Mouse (Mus musculus) adrenal gland, adult 18-20 months (tissue): Measurements from ENCODE around the gene Xlr5c. TPM values are rescaled to one million over a fixed set of nuclear protein-coding genes. Genes with fewer than 3 reads are reported as not detected.
"Not testable (repeated sequence)": the region's sequence is repeated elsewhere in the genome, so short reads cannot be mapped to it uniquely, and the experiment has no call there.

Source experiments
- DNase-seq, 2 experiments: peaks; one replicate each; pipeline ENCODE4 v3.0.0; 2021 to 2022; ENCODE audit warnings: low spot score in 2 of 2
- long read RNA-seq, 2 experiments: library from polyadenylated mRNA; stranded (forward); transcript quantifications; one replicate each; pipeline ENCODE4 v2.0.0; 2021
- total RNA-seq, 2 experiments: library from RNA; stranded (reverse); gene quantifications; 1 replicate in 1 of 2; 2 replicates in 1 of 2; pipeline ENCODE4 v1.2.3; 2021

Xlr5c gene
- total RNA-seq, result not detected
- long read RNA-seq, experiment 1, result 0 reads
- long read RNA-seq, experiment 2, result 0 reads

- DNase-seq, result not testable (repeated sequence)
Observed at GRCm38 (mm10) chrX:73292876-73293275, at the start of gene Xlr5c, which contains the start of gene Xlr5a. Gene Xlr5c (minus strand): TSS chrX:73292976. Gene Xlr5a (minus strand): TSS chrX:73292976.

DNA sequence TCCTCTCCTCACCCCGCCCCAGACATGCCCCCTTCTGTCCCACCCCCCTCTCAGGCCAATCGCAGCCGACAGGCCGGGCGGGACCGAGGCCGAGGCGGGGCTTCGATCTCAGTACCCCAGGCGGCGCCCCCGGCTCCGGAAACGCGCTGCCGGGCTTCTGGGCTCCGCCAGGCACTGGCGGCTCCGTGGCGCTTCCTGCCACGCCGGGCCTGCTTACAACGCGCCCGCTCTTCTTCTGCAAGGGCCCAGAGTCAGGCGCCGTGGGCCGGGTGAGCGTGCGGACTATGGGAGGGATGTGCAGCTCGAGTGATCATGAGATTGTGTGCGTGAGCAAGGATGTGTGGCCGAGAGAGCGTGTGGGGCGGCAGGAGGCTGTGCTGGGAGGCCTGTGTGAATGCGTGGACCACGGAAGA, 49.7 kb upstream of the Xlr5c start, which contains the start of gene Zfp275:
Zfp275 (plus strand) TSS at position 139 of the 413 bp plus-strand sequence.
- DNase-seq, result peak; percentile 73 to 75

GRCm38 (mm10) chrX:73342068-73342467, 49.3 kb upstream of the Xlr5c start:
- no peak for DNase-seq

DNA sequence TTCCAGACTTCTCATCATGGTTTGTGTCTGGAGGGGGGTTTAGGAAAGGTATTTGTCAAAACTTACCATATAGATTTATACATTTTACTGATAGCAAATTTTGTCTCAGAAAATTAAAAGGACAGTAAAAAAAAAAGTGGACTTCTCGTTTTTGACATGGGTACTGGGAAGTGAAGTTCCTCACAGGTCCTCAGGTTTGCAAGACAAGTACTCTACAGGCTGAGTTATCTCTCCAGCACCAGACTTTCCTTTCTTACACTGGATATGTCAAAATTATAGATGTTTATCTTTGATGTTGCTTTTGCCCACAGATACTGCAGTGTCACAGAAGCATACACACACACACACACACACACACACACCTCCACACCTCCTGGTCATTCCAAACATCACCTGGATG, 48.7 kb upstream of the Xlr5c start:
- DNase-seq, result no peak

- DNase-seq, result no peak
Observed at GRCm38 (mm10) chrX:73336740-73337139, 44.0 kb upstream of the Xlr5c start, which contains the start of gene Gm45015. Gene Gm45015 (minus strand): TSS chrX:73336840.

DNA sequence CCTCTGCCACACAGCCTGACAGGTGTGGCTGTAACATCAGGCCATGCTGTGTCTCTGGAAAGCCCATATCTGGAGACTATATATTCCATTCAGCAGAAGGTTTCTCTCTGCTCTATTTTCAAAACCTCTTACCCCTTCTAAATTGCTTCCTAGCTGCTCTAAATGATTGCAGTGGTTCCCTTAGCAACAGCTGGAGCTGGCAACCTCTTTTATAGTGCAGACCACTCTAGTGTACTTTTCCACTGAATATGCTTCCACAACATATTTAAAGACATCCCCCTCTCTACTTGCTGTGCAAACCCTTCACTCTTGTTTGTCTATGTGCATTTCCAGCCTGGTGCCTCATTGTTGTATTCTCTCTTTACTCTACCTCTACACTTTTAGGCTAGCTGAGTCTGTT, 40.8 kb upstream of the Xlr5c start:
- DNase-seq, result no peak

DNA sequence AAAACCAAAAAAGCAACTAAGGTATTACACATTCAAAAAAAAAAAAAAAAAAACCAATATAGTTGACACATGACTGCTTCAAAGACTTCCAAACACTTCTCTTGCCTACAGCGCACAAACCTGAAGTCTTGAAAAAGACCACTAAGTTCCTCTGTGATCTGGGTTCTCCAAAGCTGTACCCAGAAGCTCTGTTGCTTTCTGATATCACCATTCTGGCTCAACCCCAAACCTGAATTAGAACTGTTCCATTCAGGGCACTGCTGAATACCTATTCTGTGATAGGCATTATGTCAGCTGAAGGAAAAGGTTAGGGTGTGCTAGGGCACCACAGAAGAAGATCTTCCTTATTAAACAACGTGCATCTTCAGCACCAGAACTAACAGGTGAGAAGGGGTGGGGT, 34.4 kb upstream of the Xlr5c start:
- DNase-seq, result no peak

- DNase-seq, result no peak
Observed at GRCm38 (mm10) chrX:73321029-73321428, 28.3 kb upstream of the Xlr5c start.

- DNase-seq, result peak; percentile 7 to 24
Observed at GRCm38 (mm10) chrX:73312522-73312921, 19.7 kb upstream of the Xlr5c start.

GRCm38 (mm10) chrX:73295745-73296144, 3.0 kb upstream of the Xlr5c start:
- DNase-seq, result not testable (repeated sequence)

DNA sequence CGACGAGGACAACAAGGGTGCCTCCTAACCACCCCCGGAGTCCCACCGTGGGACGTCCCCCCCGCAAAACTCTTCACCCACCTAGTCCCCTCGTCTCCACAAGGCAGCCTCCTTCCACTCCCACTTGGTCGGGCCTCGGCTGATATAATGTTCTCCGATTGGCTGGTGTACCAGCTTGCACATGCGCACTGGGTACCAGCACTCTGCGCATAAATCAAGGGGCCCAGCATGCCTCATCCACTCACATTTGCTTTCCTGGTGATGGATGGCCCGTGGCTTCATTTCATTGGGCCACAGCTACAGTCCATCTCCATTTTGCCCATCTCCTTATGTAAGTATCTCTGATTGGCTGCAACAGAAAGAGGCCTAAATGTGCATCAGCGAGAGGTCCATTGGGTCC, 27.5 kb downstream of the Xlr5c start, which contains the start of gene Xlr3c:
Xlr3c (minus strand) TSS at position 121 of the 400 bp plus-strand sequence.
- not testable (repeated sequence) for DNase-seq

DNA sequence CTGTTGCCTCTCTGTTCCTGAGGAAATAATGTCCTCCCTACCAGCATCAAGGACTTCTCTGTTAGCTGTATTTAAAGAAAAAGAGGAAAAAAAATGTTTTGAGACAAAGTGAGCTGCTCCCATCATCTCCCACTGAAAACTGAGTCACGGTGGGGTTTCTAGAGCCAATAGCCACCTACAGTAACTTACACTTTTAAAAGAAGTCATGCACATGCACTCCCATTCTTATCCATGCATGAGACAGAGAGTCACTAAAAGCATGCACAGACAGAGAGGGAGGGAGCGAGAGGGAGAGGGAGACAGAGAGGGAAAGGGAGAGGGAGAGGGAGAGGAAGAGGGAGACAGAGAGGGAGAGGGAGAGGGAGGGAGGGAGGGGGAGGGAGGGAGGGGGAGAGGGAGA, 30.3 kb downstream of the Xlr5c start:
- DNase-seq, result not testable (repeated sequence)

- not testable (repeated sequence) for DNase-seq
Observed at GRCm38 (mm10) chrX:73242821-73243325, 49.9 kb downstream of the Xlr5c start, which contains the start of gene Xlr4c. Gene Xlr4c (minus strand): TSS chrX:73243130.

Other genes with a start within 250 kb of the Xlr5c start
- gene Pnma3, start 228.2 kb downstream of the Xlr5c start, total RNA-seq, result under 1 TPM; 0.19 to 0.20 TPM
- not detected for gene Xlr4a, start 210.5 kb downstream of the Xlr5c start, total RNA-seq
- gene Xlr3a, start 195.9 kb downstream of the Xlr5c start, total RNA-seq, result 1 to 10 TPM in 1 of 2 experiments, under 1 TPM in 1; 0.76 to 1.6 TPM
- not detected for gene Gm14685, start 175.9 kb downstream of the Xlr5c start, total RNA-seq
- not detected for gene Xlr5b, start 144.2 kb downstream of the Xlr5c start, total RNA-seq
- not detected for gene DXBay18, start 143.5 kb downstream of the Xlr5c start, total RNA-seq
- gene Spin2d, start 116.0 kb downstream of the Xlr5c start, total RNA-seq, result not detected
- 10 to 100 TPM in 1 of 2 experiments, 1 to 10 TPM in 1; 5.5 to 15.4 TPM for gene Xlr3b, start 100.8 kb downstream of the Xlr5c start, total RNA-seq
- gene Xlr4b, start 78.6 kb downstream of the Xlr5c start, total RNA-seq, result 1 to 10 TPM; 1.3 to 2.0 TPM
- gene F8a, start 64.7 kb downstream of the Xlr5c start, total RNA-seq, result 1 to 10 TPM; 6.7 to 9.8 TPM
- 1 to 10 TPM in 1 of 2 experiments, under 1 TPM in 1; 0.23 to 1.8 TPM for gene Xlr4c, start 49.8 kb downstream of the Xlr5c start, total RNA-seq
- gene Xlr3c, start 27.6 kb downstream of the Xlr5c start, total RNA-seq, result not detected
- under 1 TPM in 1 of 2 experiments, not detected in 1; 0.53 TPM for gene Xlr5a, start within 50 bp of the Xlr5c start, total RNA-seq
- gene Gm45015, start 43.9 kb upstream of the Xlr5c start, total RNA-seq, result not detected
- gene Zfp275, start 49.6 kb upstream of the Xlr5c start, total RNA-seq, result 10 to 100 TPM; 16.0 to 17.7 TPM
- gene Gm18336, start 105.8 kb upstream of the Xlr5c start, total RNA-seq, result not detected
- gene Zfp92, start 118.1 kb upstream of the Xlr5c start, total RNA-seq, result under 1 TPM; 0.46 to 0.51 TPM
- not detected for gene Trex2, start 142.4 kb upstream of the Xlr5c start, total RNA-seq
- 10 to 100 TPM; 20.7 to 27.4 TPM for gene Haus7, start 166.1 kb upstream of the Xlr5c start, total RNA-seq
- 100 to 1,000 TPM; 221 to 292 TPM for gene Bgn, start 190.6 kb upstream of the Xlr5c start, total RNA-seq
- 10 to 100 TPM; 42.1 to 52.8 TPM for gene Atp2b3, start 210.1 kb upstream of the Xlr5c start, total RNA-seq